Mouse (Mus musculus): ENCODE data around the gene Adcy7. TPM values are rescaled to one million over a fixed set of nuclear protein-coding genes. Genes with fewer than 3 reads are reported as not detected.

The Adcy7 gene
- total RNA-seq, 2 experiments from 2014 or later = 48.9 to 60.4 TPM

- 0 out of 2 replicates have a peak, but pooled peaks have one; percentile 4 for ATAC-seq (replicated peaks; ENCODE audit: low FRiP score, low TSS enrichment, poor library complexity, severe bottlenecking)
Measured at GRCm38 (mm10) chr8:88293590-88294356, 21.6 kb downstream of the Adcy7 start.

- ATAC-seq (replicated peaks; ENCODE audit: low FRiP score, low TSS enrichment, poor library complexity, severe bottlenecking) = no peak
Measured at GRCm38 (mm10) chr8:88294977-88295376, 22.8 kb downstream of the Adcy7 start.

GRCm38 (mm10) chr8:88297976-88298732 is 26.0 kb downstream of the Adcy7 start:
- ATAC-seq (replicated peaks; ENCODE audit: low FRiP score, low TSS enrichment, poor library complexity, severe bottlenecking) = peak; percentile 72

- ATAC-seq (replicated peaks; ENCODE audit: low FRiP score, low TSS enrichment, poor library complexity, severe bottlenecking) = no peak
Measured at GRCm38 (mm10) chr8:88298733-88299103, 26.5 kb downstream of the Adcy7 start.

- ATAC-seq (replicated peaks; ENCODE audit: low FRiP score, low TSS enrichment, poor library complexity, severe bottlenecking) = peak; percentile 28; the same call in 1 of the 2 replicates
Measured at GRCm38 (mm10) chr8:88299907-88300603, 27.9 kb downstream of the Adcy7 start.

GRCm38 (mm10) chr8:88301589-88302437 is 29.6 kb downstream of the Adcy7 start:
- ATAC-seq (replicated peaks; ENCODE audit: low FRiP score, low TSS enrichment, poor library complexity, severe bottlenecking) = peak; percentile 52

GRCm38 (mm10) chr8:88305814-88306213 is 33.6 kb downstream of the Adcy7 start:
- no peak for ATAC-seq (replicated peaks; ENCODE audit: low FRiP score, low TSS enrichment, poor library complexity, severe bottlenecking)

- peak; percentile 44 for ATAC-seq (replicated peaks; ENCODE audit: low FRiP score, low TSS enrichment, poor library complexity, severe bottlenecking)
Measured at GRCm38 (mm10) chr8:88306511-88306910, 34.3 kb downstream of the Adcy7 start.

- ATAC-seq (replicated peaks; ENCODE audit: low FRiP score, low TSS enrichment, poor library complexity, severe bottlenecking) = no peak
Measured at GRCm38 (mm10) chr8:88307736-88308135, 35.5 kb downstream of the Adcy7 start.

GRCm38 (mm10) chr8:88309274-88309873 is 37.2 kb downstream of the Adcy7 start:
- no peak for ATAC-seq (replicated peaks; ENCODE audit: low FRiP score, low TSS enrichment, poor library complexity, severe bottlenecking)

GRCm38 (mm10) chr8:88309881-88310280 is 37.7 kb downstream of the Adcy7 start:
- ATAC-seq (replicated peaks; ENCODE audit: low FRiP score, low TSS enrichment, poor library complexity, severe bottlenecking) = no peak

GRCm38 (mm10) chr8:88310286-88310685 is 38.1 kb downstream of the Adcy7 start:
- ATAC-seq (replicated peaks; ENCODE audit: low FRiP score, low TSS enrichment, poor library complexity, severe bottlenecking) = no peak

GRCm38 (mm10) chr8:88312966-88313365 is 40.8 kb downstream of the Adcy7 start:
- ATAC-seq (replicated peaks; ENCODE audit: low FRiP score, low TSS enrichment, poor library complexity, severe bottlenecking) = no peak

- ATAC-seq (replicated peaks; ENCODE audit: low FRiP score, low TSS enrichment, poor library complexity, severe bottlenecking) = no peak
Measured at GRCm38 (mm10) chr8:88313991-88314390, 41.8 kb downstream of the Adcy7 start.

GRCm38 (mm10) chr8:88315302-88315701 is 43.1 kb downstream of the Adcy7 start:
- no peak for ATAC-seq (replicated peaks; ENCODE audit: low FRiP score, low TSS enrichment, poor library complexity, severe bottlenecking)

GRCm38 (mm10) chr8:88316139-88316931 is 44.1 kb downstream of the Adcy7 start:
- no peak for ATAC-seq (replicated peaks; ENCODE audit: low FRiP score, low TSS enrichment, poor library complexity, severe bottlenecking)

- ATAC-seq (replicated peaks; ENCODE audit: low FRiP score, low TSS enrichment, poor library complexity, severe bottlenecking) = no peak
Measured at GRCm38 (mm10) chr8:88317341-88317740, 45.1 kb downstream of the Adcy7 start.

GRCm38 (mm10) chr8:88318151-88318550 is 45.9 kb downstream of the Adcy7 start:
- no peak for ATAC-seq (replicated peaks; ENCODE audit: low FRiP score, low TSS enrichment, poor library complexity, severe bottlenecking)

Measured in megakaryocyte-erythroid progenitor cell, adult 5-6 weeks (primary cell).